Mouse (Mus musculus): ENCODE results near the gene Cd164.
A peak's percentile ranks its signal among the peaks of the same experiment; 100 is the strongest.

The Cd164 gene

DNA sequence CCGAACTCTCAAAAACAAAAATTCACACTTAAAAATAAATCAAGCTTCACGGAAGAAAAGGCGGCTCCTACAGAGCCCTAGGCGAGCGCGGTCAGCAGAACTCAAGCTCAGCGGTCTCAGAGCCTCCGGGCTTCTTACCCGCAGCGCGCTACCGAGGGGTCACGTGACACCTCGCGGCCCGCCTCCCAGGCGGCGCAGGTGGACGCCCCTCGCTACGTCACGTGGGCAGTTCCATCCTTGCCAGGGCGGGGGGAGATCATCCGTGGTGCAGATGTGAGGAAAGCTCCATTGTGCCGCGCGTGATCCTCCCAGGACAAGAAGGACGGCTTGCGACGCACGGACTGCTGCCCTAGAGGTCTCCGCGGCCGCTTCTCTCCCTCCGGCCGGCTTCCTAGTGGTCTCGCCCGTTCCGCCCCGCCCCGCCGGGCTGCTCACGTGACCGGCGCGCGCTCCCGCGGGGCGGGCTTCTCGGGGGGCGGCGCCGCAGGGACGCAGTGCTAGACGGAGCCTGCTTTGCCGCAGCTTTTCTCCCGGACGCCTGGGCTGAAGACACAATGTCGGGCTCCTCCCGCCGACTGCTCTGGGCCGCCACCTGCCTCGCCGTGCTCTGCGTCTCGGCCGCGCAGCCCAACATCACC, at the start of gene Cd164:
TSS of gene Cd164 (plus strand) at position 434 of the 638 bp plus-strand sequence.
- DNase-seq = peak; percentile 91

DNA sequence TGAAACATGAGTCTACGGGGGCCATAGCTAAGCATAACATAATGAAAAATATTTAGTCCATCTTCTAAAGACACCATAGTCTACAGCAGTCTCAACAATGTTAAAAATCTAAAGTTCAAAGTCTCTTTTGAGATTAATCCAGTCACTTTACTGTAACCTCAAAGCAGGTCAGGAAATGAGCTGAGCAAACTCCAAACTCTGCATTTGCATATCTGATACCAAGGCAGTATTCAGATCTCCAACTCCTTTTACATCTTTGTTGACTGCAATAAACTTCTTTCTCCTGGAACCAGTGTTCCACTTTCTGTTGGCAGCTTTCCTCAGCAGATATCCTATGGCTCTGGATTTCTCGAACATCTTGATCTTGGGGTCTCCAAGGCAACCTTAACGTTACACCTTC, 48.5 kb upstream of the Cd164 start:
- no peak for DNase-seq

DNA sequence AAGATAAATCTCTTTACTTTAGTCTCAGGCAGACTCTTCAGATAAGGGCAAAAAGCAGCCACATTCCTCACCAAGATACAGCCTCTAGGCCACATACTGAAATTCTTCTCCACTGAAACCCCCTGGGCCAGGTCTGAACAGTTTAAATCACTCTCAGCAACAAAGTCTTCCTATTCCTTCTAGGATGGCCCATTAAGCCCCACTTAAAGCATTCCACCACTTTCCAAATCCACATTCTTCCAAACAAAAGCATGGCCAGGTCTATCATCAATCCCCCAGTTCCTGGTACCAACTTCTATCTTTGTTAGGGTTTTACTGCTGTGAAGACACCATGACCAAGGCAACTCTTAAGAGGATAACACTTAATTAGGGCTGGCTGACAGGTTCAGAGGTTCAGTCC, 46.7 kb upstream of the Cd164 start:
- no peak for DNase-seq

DNA sequence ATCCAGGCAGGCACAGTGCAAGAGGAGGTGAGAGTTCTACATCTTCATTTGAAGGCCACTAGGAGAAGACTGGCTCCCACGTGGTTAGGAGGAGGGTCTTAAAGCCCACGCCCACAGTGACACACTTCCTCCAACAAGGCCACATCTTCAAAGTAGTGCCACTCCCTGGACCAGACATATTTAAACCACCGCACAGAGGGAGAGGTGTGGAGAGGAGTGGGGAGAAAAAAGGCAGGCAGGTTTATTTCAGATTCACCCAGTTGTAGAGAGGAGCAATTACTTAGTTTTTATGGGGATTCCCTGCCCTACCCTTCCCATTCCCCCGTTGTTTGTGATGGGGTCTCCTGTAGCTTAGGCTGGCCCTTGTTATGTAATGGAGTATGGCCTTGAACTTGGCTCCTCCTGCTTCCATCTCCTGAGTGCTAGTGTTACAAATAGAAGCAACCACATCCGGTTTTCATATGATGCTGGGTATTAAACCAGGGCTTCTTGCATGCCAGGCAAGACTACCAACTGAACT, 46.2 kb upstream of the Cd164 start:
- no peak for DNase-seq

- no peak for DNase-seq
These were observed 45.3 kb upstream of the Cd164 start for GRCm38 (mm10) chr10:41473782-41474468.

- no peak for DNase-seq
These were observed 44.2 kb upstream of the Cd164 start for GRCm38 (mm10) chr10:41474981-41475391.

DNA sequence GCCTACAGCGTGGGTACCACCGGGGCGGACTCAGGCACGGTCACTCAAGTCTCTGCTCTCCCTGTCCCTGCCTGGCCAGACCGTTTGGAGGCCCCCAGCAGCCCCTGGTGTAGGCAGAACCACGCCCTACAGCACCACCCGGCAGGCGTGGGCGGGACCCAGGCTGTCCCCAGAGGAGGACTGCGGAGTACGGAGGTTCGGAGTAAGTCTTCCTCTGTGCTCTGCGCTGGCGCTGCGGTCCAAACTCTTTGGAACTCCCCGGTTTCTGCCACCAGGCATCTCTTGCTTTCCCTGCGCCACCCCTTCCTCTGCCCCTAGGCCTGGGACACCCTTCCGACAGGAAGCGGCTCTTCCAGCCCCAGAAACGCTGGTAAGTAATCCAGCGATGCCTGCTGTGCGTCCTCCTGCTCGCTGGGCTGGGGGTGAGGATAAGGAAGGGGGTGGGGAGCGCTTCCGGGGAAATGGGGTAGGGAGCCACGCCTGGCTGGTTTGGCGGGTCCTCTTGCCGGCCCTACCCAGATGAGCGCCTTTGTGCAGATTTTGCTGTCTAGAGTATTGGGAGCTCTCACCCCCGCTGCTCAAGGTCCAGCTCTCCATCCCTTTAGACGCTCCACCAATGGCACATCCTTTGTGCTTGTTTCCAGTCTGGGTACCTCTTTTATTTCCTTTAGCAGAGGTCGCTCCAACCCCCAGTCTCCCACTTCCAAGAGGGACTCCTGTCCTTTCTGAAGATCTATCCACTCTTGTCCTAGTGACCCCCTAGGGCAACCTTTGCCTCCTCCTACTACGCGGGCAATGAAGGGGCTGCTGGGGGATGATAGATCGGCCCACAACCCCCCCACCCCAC, 42.8 kb upstream of the Cd164 start, which contains the start of gene Mical1:
TSS of gene Mical1 (plus strand) at position 144 of the 847 bp plus-strand sequence.
- peak; percentile 69 for DNase-seq

GRCm38 (mm10) chr10:41477018-41477277, 42.3 kb upstream of the Cd164 start:
- DNase-seq = no peak

DNA sequence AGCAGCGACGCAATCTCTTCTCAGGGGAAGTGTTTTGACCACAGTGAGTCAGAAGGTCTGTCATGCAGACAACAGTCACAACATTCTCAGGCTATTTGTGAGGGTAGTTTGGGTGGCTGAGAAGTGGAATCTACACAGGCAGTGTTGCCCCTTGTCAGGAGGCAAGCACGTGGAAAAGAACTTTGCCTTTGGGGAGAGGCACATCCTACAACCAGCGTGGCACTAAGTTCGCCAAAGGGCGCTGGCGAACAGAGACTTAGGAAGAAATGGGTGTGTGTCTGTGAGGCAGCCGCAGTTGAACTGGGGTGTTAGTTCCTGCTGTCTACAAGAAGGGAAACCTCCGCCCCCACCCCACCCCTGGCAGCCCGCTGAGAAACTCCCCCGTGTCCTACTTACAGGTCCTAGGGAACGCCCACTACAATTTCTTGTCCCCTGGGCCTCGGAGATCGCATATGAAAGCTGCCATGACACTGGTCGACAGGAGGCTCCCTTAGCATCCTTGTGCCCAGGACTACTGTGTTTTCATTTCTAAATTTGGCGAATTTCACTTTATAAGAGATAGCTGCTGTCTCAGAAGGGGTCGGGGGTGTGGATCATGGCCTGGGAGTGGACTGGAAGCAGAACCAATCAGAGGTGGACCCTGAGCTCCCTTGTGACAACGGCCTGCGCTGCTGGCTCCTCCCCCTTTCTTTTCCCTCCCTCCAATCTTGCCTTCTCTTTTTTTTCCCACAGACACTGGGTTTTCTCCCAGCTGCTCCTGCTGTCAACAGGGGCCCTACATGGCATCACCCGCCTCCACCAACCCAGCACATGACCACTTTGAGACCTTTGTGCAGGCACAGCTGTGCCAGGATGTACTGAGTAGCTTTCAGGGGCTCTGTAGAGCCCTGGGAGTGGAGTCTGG, 41.7 kb upstream of the Cd164 start:
- DNase-seq = peak; percentile 71

GRCm38 (mm10) chr10:41479961-41480360, 39.3 kb upstream of the Cd164 start:
- DNase-seq = no peak

- no peak for DNase-seq
These were observed 38.0 kb upstream of the Cd164 start for GRCm38 (mm10) chr10:41480938-41481880.

- DNase-seq = no peak
These were observed 36.8 kb upstream of the Cd164 start for GRCm38 (mm10) chr10:41482446-41482845.

- DNase-seq = no peak
These were observed 33.4 kb upstream of the Cd164 start for GRCm38 (mm10) chr10:41485778-41486177.

DNA sequence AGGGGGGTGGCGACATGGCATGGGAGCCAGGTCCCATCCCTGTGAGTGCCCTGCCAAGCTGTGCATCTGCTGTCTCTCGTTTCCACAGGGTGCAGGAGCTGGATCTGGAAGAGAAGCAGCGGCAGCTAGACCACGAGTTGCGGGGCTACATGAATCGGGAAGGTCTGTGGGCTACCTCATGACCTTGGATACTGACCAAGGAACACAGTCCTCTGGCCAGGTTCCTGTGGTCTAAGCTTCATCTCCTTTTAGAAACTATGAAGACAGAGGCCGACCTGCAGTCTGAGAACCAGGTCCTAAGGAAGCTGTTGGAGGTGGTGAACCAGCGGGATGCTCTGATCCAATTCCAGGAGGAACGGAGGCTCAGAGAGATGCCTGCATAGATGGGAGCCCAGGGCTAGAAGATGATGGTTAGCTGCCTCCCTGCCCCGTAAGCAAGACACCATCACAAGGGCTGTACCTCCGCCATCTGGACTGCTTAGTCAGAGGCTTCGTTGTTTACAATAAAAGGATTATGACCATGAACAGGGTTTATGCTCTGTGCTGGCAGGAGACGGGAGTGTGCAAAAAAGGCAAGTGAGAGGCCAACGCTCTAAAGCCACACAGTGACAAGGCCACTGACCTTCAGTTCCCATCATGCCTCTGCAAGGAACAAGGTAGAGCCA, 32.6 kb upstream of the Cd164 start:
- no peak for DNase-seq

- no peak for DNase-seq
These were observed 30.3 kb upstream of the Cd164 start for GRCm38 (mm10) chr10:41488877-41489276.

GRCm38 (mm10) chr10:41489294-41489693, 29.9 kb upstream of the Cd164 start:
- DNase-seq = no peak

DNA sequence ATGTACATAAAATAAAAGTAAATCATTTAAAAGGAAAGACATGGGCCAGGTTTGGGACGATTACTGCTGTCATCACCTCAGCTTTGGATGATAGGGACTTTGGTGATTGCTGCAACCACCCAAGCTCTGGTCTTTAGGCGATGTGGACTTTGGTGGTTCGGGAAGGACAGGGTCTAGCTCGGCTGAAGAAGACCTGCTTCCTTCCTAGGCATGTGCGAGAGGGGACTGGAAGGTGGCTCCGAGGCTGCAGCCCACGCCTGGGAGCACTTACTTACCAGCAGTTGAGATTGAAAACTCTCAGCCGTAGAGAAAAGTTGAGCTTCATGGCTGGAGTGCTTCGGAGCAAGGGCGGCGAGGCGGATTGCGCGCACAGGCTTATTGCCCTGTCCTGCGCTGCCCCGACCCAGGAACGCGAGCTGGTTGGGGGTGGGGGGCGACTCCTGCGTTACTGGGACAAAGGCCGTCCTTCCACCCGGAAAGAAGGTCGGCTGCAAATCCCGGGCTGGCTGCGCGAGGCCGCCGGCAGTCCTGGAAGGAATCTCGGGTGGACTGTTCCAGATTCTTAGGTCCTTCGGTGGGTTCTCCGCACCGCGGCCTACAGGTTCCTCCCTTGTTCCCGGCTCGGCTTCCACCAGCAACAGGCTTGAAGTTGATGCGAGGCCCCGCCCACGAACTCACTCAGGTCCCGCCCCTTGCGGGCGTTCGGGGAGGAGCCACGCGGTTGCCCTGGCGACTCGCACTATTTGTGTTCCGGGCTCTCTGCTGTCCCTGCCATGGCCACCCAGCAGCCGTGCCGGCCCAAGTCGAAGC, 29.3 kb upstream of the Cd164 start, which contains the start of the genes Smpd2 and Ppil6:
TSS of gene Smpd2 (minus strand) at position 662 of the 810 bp plus-strand sequence.
TSS of gene Ppil6 (plus strand) at position 732 of the 810 bp plus-strand sequence.
- DNase-seq = peak; percentile 94

DNA sequence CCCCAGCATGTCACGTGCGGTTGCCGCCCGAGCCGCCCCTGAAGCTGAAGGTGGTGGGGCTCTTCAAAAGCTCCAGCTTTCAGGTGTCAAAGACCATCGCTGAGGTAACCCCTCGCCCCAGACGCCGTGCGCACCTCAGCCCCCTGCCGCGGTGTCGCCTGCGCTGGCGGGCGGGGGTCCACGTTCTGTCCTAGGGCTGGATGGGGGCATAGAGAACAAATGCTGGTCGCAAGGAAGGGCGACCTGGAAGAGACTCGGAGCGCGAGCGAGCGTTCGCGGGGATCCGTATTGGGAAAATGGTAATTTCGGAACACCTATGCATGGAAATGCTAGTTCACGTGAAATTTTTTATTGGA, 28.7 kb upstream of the Cd164 start:
- no peak for DNase-seq

DNA sequence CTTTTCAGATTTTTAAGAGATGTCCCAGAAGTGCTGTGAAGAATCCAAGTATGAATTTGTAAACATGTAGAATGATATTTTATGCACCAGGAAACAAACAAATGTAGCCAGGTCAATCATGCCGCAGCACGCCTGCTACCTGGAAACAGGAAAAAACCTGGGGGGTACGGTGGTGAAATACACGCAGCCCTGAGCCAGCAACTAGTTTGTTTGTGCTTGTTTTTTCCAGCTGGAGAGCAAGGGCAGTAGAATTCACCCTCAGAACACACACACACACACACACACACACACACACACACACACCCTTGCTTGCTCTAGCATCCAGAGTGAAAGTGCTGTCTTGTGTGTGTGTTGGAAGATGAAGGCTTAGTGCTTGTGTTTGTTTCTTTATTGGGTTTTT, 28.1 kb upstream of the Cd164 start:
- no peak for DNase-seq

GRCm38 (mm10) chr10:41500941-41501340, 18.3 kb upstream of the Cd164 start:
- peak; percentile 36 for DNase-seq
